Mouse (Mus musculus) erythroblast, embryonic 14.5 days (primary cell): ENCODE data around the gene Kif27.

Experiments
- GATA1 ChIP-seq: IDR thresholded peaks from 2 replicates; pipeline ENCODE4 v1.6.1; 2012; ENCODE audit warnings: low read length, inconsistent platforms, mixed read lengths
- TAL1 ChIP-seq: IDR thresholded peaks from 3 replicates; pipeline ENCODE4 v1.6.1; 2012; ENCODE audit warnings: low read length, inconsistent platforms, mixed read lengths

DNA sequence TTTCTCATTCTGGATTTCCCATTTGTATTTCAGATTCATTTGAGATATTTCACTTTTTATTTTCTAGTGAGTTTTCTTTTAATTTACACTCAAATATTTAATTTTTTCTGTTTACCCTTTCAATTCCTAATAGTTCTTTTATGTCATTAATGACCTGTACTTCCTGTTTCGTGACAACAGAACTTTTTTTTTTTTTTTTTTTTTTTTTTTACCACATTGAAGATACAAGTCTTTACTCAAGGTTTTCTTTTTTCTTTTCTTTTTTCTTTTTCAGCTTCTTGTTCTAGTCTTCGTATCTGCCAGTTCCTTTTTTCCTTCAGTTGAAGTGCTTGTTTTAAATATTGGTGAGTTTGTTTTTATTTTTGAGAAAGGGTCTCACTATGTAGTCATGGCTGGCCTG lies 53.7 kb downstream of the Kif27 start:
- TF ChIP-seq GATA1 = no peak
- TF ChIP-seq TAL1 = no peak
